Mouse (Mus musculus) intestine, embryonic 16.5 days (tissue): ENCODE data around the gene Ciz1. TPM values are rescaled to one million over a fixed set of nuclear protein-coding genes. Genes with fewer than 3 reads are reported as not detected.

Experiments
- ATAC-seq: fragments of 200-750 bp; cut with Nextera tagmentation; 2 replicates; pipeline ENCODE4 v1.8.0; 2017; ENCODE audit warnings: moderate TSS enrichment, moderate library complexity
- H3K27ac ChIP-seq: fragments of 300-500 bp; sonication (generic); 2 replicates; pipeline ENCODE4 v1.5.1; 2014; ENCODE audit warnings: mild to moderate bottlenecking, low read length
- H3K27me3 ChIP-seq: fragments of 300-500 bp; sonication (generic); replicated peaks from 2 replicates; pipeline ENCODE4 v1.6.1; 2014; ENCODE audit warnings: low read length, control low read depth, mixed read lengths; ENCODE audit not compliant: control insufficient read depth, insufficient read depth
- H3K36me3 ChIP-seq: fragments of 300-500 bp; sonication (generic); 2 replicates; pipeline ENCODE4 v1.6.1; 2014; ENCODE audit warnings: low read length, control low read depth; ENCODE audit not compliant: control insufficient read depth, insufficient read depth
- H3K4me1 ChIP-seq: fragments of 300-500 bp; sonication (generic); 2 replicates; pipeline ENCODE4 v1.6.1; 2014; ENCODE audit warnings: low read length, control low read depth, mixed read lengths; ENCODE audit not compliant: control insufficient read depth, insufficient read depth
- H3K4me2 ChIP-seq: fragments of 300-500 bp; sonication (generic); 2 replicates; pipeline ENCODE4 v1.6.1; 2014; ENCODE audit warnings: low read depth, low read length, control low read depth
- H3K4me3 ChIP-seq: fragments of 300-500 bp; sonication (generic); 2 replicates; pipeline ENCODE4 v1.5.1; 2014; ENCODE audit warnings: mild to moderate bottlenecking, low read length
- H3K9ac ChIP-seq: fragments of 300-500 bp; sonication (generic); 2 replicates; pipeline ENCODE4 v1.6.1; 2014; ENCODE audit warnings: low read depth, low read length
- H3K9me3 ChIP-seq: fragments of 300-500 bp; sonication (generic); 2 replicates; pipeline ENCODE4 v1.6.1; 2016; ENCODE audit warnings: low read length, control low read depth; ENCODE audit not compliant: control insufficient read depth
- WGBS: fragments of 180-500 bp; shearing (Covaris S2); extraction: QIAGEN DNeasy Blood & Tissue Kit; methylation state at CpG from one replicate; pipeline ENCODE4 v1.1.7; 2014; 5-methylcytosine and 5-hydroxymethylcytosine counted together
- polyA plus RNA-seq: library from polyadenylated mRNA; unstranded; fragments of >200 nt; fragmentation: Nextera tagmentation; extraction: Ambion mirVana; gene quantifications from 2 replicates; pipeline ENCODE4 v1.2.1, GENCODE M21; 2015

Gene Ciz1
- polyA plus RNA-seq, 1 experiment from 2014 or later: 47.1 TPM

DNA sequence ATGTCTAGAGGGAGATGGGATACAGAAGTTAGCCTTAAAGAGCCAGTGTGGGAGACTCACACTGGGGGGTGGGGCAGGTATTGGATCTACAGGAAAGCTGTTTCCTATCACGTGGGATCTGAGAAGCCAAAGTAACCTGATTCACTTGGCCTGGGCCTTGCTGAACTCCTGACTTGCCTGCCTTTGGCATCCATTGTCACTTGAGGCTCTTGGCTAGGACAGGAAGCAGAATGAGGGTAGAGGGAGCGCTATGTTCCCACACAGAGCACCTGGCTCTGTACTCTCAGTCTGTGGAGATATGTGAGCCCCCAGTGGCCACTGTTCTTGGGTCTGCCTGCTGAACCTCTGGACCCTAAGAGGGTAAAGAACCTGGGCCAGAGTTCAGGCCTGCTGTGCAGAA is 64.4 kb downstream of the Ciz1 start:
- Histone ChIP-seq H3K9me3 (no peaks in the 10 kb centered on the region), H3K27ac (no peak overlapping the region), H3K4me1 (peaks cover 7% of the 10 kb centered on the region; the same call in 1 of the 2 replicates), H3K4me3 (no peak overlapping the region), H3K4me2 (no peak overlapping the region), H3K9ac (no peak overlapping the region), H3K27me3 (no peaks in the 10 kb centered on the region), H3K36me3 (peaks cover 31% of the 10 kb centered on the region)
- 76% methylated on average over 2 of the region's 2 CpGs for WGBS
- no peak for ATAC-seq

DNA sequence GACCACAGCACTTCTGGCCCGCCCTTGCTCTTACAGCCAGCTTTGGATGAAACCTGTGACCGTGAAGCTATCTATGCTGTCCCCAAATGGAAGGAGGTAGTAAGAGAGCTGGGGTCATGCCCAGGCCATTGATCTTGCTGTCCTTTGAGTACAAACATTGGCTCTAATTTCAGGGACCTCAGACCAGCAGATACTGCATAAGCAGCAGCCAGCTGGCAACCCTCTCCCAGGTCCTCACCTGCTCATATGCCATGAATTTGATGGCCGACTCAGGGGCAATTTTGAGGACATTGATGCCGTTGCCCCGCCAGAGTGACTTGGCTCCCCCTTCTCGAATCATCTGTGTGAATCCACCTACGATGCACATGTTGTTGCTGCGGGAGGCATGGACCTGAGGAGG is 65.4 kb downstream of the Ciz1 start:
- peaks cover 14% of the 10 kb centered on the region; the same call in 1 of the 2 replicates for H3K4me1 ChIP-seq
- no peak overlapping the region for H3K27ac ChIP-seq
- no peak overlapping the region for H3K4me3 ChIP-seq
- no peak overlapping the region for H3K9ac ChIP-seq
- 89% methylated on average over 8 of the region's 8 CpGs for WGBS
- no peaks in the 10 kb centered on the region for H3K9me3 ChIP-seq
- no peak overlapping the region for H3K4me2 ChIP-seq
- H3K27me3 ChIP-seq: no peaks in the 10 kb centered on the region
- ATAC-seq: no peak
- H3K36me3 ChIP-seq: peaks cover 31% of the 10 kb centered on the region

DNA sequence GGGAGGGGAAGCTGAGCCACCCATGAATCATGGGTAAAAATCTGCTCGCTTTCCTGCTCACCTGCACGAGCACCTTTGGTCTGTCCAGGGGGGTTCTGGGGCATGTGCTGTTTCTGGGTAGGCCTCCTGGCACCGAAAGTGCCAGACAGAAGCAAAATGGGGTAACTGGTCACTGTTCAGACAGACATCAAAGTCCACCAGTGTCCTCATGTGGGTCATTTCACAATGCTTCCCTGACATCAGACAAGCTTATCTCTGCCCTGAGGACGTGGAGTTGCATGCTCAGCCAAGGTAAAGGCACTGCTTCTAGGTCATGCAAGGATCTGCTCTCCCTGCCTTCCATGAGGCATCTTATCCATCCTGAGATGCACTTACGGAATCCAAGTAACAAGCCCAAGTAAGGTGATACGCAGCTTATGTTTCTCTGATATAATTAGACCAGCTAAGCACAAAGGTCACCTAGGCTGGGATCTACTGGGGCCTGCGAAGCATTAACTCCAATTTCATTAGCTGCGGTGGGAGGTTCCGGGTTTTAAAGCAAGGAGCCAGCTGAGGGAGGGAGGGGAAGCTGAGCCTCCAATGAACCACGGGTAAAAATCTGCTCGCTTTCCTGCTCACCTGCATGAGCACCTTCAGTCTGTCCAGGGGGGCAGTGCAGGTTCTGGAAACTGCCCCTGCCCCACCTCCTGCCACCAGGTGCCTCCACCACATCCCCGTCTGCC is 66.5 kb downstream of the Ciz1 start:
- peak; percentile 60 for ATAC-seq
- H3K27ac ChIP-seq: peak overlapping the region; percentile 61
- peaks cover 31% of the 10 kb centered on the region for H3K36me3 ChIP-seq

DNA sequence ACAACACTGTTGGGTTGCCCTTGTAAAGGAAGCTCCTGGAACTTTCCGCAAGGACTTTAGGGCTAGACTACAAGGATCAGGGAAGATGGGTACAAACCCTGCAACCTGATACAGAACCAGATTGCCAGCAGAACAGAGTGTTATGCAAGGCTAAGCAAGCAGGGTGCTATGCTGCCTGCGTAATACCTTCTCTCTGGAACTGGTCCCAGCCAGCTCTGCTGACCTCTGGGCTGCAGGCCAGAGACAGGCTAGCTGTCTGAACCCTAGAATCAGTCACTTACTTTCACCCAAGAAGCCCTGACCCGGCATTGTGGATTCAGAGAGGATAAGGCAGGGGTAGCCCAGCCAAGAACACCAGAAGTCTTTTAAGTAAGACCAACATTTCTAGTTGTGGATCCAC is 67.2 kb downstream of the Ciz1 start:
- H3K4me1 ChIP-seq: peaks cover 30% of the 10 kb centered on the region

More for the DNA sequence above, 66.5 kb downstream of the Ciz1 start:
- Histone ChIP-seq H3K9me3 (no peaks in the 10 kb centered on the region), H3K4me2 (no peak overlapping the region), H3K27me3 (no peaks in the 10 kb centered on the region), H3K4me1 (peaks cover 25% of the 10 kb centered on the region), H3K4me3 (no peak overlapping the region), H3K9ac (no peak overlapping the region)
- 77% methylated on average over 12 of the region's 12 CpGs for WGBS

DNA sequence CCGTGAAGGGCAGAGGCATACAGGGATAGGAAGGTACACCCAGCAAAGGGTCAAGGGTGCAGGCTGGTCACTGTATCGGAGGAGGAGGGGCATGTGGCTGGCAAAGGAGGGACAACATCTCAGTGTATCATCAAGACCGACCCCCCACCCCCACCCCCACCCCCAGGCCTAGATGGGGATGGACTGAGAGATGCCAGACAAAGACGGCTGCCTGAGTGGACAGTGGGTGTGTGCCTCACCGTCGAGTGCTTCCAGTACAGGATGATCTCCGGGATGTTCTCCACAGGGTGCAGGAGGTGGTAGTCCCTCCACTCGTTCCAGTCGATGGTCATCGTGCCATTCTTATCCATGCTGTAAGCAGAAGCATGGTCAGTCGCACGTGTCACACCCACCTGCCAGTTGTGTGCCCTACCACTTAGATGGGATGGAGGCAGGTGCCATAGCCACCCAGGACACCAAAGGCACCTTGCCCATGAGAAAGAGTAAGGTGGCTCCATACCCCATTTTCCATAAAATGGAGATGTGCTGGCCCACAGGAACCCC is 68.0 kb downstream of the Ciz1 start:
- no peaks in the 10 kb centered on the region for H3K9me3 ChIP-seq
- H3K4me3 ChIP-seq: no peak overlapping the region
- no peak for ATAC-seq
- H3K9ac ChIP-seq: no peak overlapping the region
- 93% methylated on average over 12 of the region's 12 CpGs for WGBS
- H3K27ac ChIP-seq: no peak overlapping the region
- H3K4me1 ChIP-seq: peaks cover 38% of the 10 kb centered on the region
- no peak overlapping the region for H3K4me2 ChIP-seq
- no peaks in the 10 kb centered on the region for H3K27me3 ChIP-seq
- peaks cover 24% of the 10 kb centered on the region for H3K36me3 ChIP-seq

More for the DNA sequence above, 67.2 kb downstream of the Ciz1 start:
- Histone ChIP-seq H3K9me3 (no peaks in the 10 kb centered on the region), H3K9ac (no peak overlapping the region), H3K4me2 (no peak overlapping the region), H3K27me3 (no peaks in the 10 kb centered on the region), H3K36me3 (peaks cover 25% of the 10 kb centered on the region), H3K27ac (peak overlapping the region; percentile 61), H3K4me3 (no peak overlapping the region)
- ATAC-seq: no peak
- whole genome bisulfite sequencing: 87% methylated on average over 3 of the region's 3 CpGs

DNA sequence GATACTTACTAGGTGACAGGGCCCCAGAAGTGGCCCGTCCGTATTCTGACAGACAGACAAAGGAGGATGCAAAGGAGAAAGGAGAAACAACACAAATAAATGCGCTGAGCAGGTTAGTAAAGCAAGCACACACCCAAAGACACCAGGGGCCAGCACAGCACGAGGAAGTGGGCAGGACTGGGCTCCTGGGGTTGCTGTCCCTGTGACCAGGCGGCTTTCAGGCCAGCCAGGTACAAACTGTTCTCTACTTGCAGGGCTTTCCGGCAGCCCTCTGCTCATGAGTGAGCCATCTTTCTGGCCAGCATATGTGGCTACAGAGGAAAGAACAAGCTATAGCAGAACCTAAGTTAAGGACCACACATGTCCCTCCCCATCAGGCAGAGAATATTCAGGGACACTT is 68.5 kb downstream of the Ciz1 start:
- ATAC-seq: no peak
- no peaks in the 10 kb centered on the region for H3K27me3 ChIP-seq
- WGBS: 77% methylated on average over 6 of the region's 6 CpGs
- peaks cover 43% of the 10 kb centered on the region for H3K4me1 ChIP-seq
- H3K36me3 ChIP-seq: peaks cover 19% of the 10 kb centered on the region
- H3K9me3 ChIP-seq: no peaks in the 10 kb centered on the region
- no peak overlapping the region for H3K4me2 ChIP-seq
- H3K27ac ChIP-seq: no peak overlapping the region
- no peak overlapping the region for H3K4me3 ChIP-seq
- no peak overlapping the region for H3K9ac ChIP-seq

DNA sequence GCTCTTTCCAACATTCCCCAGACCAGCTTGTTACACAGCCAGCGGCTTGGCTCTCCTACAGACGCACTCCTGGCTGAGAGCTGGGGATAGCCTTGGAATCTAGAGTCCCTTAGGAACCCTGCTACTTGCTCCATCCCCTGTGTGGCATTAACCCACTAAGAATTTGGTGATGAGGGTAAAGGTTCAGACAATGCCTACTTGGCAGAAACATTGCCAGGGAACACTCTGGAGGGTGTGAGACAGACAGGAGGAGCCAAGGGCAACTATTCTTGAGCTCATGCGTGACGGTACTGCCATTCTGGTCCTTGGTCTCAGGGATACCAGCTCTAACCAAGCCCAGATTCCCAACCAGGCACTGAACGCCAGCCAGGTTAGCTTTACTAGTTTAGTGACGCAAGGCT is 69.7 kb downstream of the Ciz1 start:
- no peak overlapping the region for H3K9ac ChIP-seq
- H3K27ac ChIP-seq: no peak overlapping the region
- peaks cover 47% of the 10 kb centered on the region for H3K4me1 ChIP-seq
- H3K36me3 ChIP-seq: peaks cover 7% of the 10 kb centered on the region
- H3K4me3 ChIP-seq: no peak overlapping the region
- 93% methylated on average over 6 of the region's 6 CpGs for WGBS
- ATAC-seq: no peak
- no peaks in the 10 kb centered on the region for H3K27me3 ChIP-seq
- H3K9me3 ChIP-seq: no peaks in the 10 kb centered on the region
- no peak overlapping the region for H3K4me2 ChIP-seq

DNA sequence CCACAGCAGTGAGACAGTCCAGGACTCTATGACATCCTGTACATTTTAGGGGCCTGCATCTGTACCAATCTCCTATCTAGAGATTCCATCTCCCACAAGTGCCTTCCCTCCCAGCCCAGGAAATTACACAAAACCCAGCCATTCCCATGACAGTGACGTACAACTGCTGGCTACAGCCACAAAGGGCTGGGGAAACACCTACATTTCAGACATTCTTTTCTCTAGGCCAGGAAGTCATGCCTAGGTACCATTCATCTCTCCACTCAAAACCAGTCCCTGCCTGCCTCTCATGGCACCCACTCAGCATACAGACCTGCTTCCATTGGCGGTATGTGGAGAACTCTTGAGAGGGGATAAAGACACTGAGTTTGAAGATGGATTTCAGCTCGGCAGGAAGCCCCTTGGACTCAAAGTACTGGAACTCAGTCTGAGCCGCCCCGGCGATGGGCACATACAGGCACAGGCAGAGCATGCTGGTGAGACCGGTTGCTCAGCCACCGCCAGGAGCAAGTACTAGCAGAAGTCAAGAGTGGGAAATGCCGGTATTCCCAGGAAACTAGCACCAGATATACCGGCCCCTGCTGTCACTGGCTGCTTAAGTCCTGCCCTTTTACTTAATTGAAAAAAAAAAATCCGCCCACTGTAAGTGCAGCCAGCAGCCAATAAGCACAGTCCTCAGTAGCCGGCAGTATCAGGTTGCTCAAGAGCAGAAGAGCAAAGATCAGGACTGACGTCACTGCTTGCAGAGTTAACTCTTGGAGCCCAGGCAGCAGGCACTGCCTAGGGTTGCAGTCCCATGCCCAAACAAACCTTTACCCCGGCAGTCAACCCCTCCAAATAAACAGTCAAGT is 71.6 kb downstream of the Ciz1 start:
- H3K27me3 ChIP-seq: no peaks in the 10 kb centered on the region
- ATAC-seq: peak; percentile 88
- peak overlapping the region; percentile 66 for H3K9ac ChIP-seq
- H3K4me2 ChIP-seq: peak overlapping the region; percentile 88
- 1% methylated on average over 14 of the region's 14 CpGs for WGBS
- peak overlapping the region; percentile 96 for H3K27ac ChIP-seq
- H3K9me3 ChIP-seq: no peaks in the 10 kb centered on the region
- peak overlapping the region; percentile 56 for H3K4me3 ChIP-seq
- 0 out of 2 replicates have a peak, but pooled peaks cover 5% of the 10 kb centered on the region for H3K36me3 ChIP-seq
- peaks cover 61% of the 10 kb centered on the region for H3K4me1 ChIP-seq

DNA sequence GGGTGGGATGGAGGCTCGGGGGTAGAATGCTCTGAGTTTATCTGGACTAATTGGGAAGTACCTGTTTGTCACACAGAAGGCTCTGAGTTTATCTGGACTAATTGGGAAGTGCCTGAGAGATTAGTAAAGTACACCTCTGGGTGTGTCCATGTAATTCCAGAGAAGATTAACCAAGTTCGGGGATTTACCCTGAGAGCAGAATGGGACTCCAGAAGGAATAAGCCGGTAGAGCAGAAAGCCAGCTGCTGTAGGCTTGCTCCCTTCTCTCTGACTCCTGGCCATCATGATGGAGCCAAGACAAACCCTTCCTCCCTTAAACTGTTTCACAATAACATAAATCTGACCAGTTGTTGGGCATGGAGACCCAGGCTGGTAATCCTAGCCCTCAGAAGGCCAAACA is 72.7 kb downstream of the Ciz1 start:
- Histone ChIP-seq H3K4me1 (peaks cover 66% of the 10 kb centered on the region), H3K27me3 (no peaks in the 10 kb centered on the region), H3K27ac (peak overlapping the region; percentile 96), H3K9ac (peak overlapping the region; percentile 39), H3K36me3 (no peaks in the 10 kb centered on the region), H3K9me3 (no peaks in the 10 kb centered on the region), H3K4me2 (no peak overlapping the region), H3K4me3 (no peak overlapping the region)
- WGBS: 33% methylated on average over 3 of the region's 3 CpGs
- ATAC-seq: no peak
